ENCODE assay signal across 9 mouse cellular contexts in the genomic region with DNA sequence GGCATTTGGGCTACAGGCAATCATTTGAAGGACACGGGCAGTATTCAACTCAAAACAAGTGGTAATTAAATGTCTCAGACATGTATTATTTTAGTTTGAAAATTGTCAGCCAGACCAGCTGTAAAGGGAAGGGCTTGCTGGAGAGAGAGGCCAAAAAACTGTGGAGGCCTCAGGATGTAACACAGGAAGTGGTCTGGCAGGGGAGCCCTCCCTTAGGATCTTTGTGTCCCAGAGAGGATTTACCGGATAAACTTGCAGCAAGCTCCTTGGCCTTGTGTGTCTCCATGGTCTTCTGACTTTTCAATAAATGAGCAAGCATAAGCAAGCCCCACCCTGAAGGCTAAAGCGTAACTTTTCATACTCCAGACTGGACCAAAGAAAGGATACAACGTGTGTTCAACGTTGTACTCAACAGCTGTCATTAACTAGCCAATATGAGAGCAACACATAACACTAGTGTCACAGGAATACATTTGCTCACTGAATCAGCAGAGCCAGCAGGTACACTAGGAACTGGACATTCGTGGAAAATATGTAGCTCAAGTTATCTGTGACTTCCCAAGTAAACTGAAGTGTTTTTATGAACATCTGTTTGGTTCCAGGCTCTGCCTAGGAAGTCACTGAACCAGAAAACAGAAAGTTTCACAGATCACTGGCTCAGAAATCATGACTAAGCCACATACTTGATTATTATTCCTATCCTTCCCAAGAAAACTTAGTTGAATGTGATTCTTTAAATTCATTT. TPM values are rescaled to one million over a fixed set of nuclear protein-coding genes. Genes with fewer than 3 reads are reported as not detected.
A peak's percentile ranks its signal among the peaks of the same experiment; 100 is the strongest.
DNase-seq lines count a peak whose midpoint lies in the region; TF ChIP-seq lines count a peak whose summit lies in the region.
"Had no signal": no experiment of that assay in that cellular context is flagged by ENCODE, and none has a peak within 500 bp of the region (broad histone marks: within the 10 kb centered on the region; RNA-seq: fewer than 3 reads in every experiment).

No protein-coding gene starts in this region.

- intact Hi-C loops in gastrocnemius, adult 2 months (cut with DNase I): no loop called here
- intact Hi-C loops in heart, postnatal 25 days (cut with DNase I): no loop called here

- no peak for TF ChIP-seq CTCF in gastrocnemius, adult 2 months (IDR thresholded peaks at IDR 0.05)

- DNase-seq in gastrocnemius, adult 2 months: peak; percentile 48
- DNase-seq in gastrocnemius, postnatal 10 days: no peak
- peak; percentile 45 for DNase-seq in Muller cell, postnatal 12 days (ENCODE audit: inconsistent ontology term)
- peak; percentile 23 for DNase-seq in heart, postnatal 25 days (ENCODE audit: low spot score)
- DNase-seq in kidney, postnatal 36 days: peak; percentile 25 to 67
- no peak for DNase-seq in spleen, postnatal 4 days (ENCODE audit: low spot score in 2 of 2)
- no peak for DNase-seq in ovary, postnatal 36 days (ENCODE audit: low spot score)
- no peak for DNase-seq in adrenal gland, adult (ENCODE audit: inconsistent age in 2 of 2, low spot score in 1 of 2)

- H3K4me3 ChIP-seq in gastrocnemius, adult 2 months: no peak overlapping the region

- peak overlapping the region; percentile 67 for H3K27ac ChIP-seq in gastrocnemius, adult 2 months
- H3K27ac ChIP-seq: hindbrain, postnatal 0 days had no signal

RNA-seq across cellular contexts. Expression of gene Lyplal1, which starts 19.7 kb away (rescaled TPM):
- 1 to 10 TPM; 1.6 to 1.8 TPM for total RNA-seq in gastrocnemius, adult 2 months (2021)
- 1 to 10 TPM; 5.4 to 6.2 TPM for total RNA-seq in gastrocnemius, postnatal 10 days (2021)
- 1 to 10 TPM; 1.6 to 2.0 TPM for total RNA-seq in heart, postnatal 25 days (2021)

Comparison
In these comparisons a context has a peak if more than half of its experiments do, and no peak if none do; other contexts are left out.
1. DNase-seq: peak in gastrocnemius, adult 2 months (single experiment), Muller cell, postnatal 12 days (single experiment), heart, postnatal 25 days (single experiment) and kidney, postnatal 36 days (2 of 2); none in gastrocnemius, postnatal 10 days (single experiment), spleen, postnatal 4 days (0 of 2), ovary, postnatal 36 days (single experiment) and adrenal gland, adult (0 of 2).